Mouse (Mus musculus) liver, embryonic 12.5 days (tissue): ENCODE results near the gene Limch1. TPM values are rescaled to one million over a fixed set of nuclear protein-coding genes. Genes with fewer than 3 reads are reported as not detected.

ENCODE experiments used
- ATAC-seq: fragments of 200-750 bp; cut with Nextera tagmentation; 2 replicates; pipeline ENCODE4 v1.8.0; 2017; ENCODE audit warnings: moderate number of reproducible peaks, mild to moderate bottlenecking, moderate library complexity
- H3K27ac ChIP-seq: fragments of 300-500 bp; sonication (generic); 2 replicates; pipeline ENCODE4 v1.5.1; 2016; ENCODE audit warnings: mild to moderate bottlenecking
- H3K27me3 ChIP-seq: fragments of 300-500 bp; sonication (generic); replicated peaks from 2 replicates; pipeline ENCODE4 v1.6.1; 2016; ENCODE audit warnings: mild to moderate bottlenecking, moderate library complexity
- H3K36me3 ChIP-seq: fragments of 300-500 bp; sonication (generic); 2 replicates; pipeline ENCODE4 v1.6.1; 2016; ENCODE audit warnings: mild to moderate bottlenecking, moderate library complexity
- H3K4me1 ChIP-seq: fragments of 300-500 bp; sonication (generic); 2 replicates; pipeline ENCODE4 v1.6.1; 2016
- H3K4me2 ChIP-seq: fragments of 300-500 bp; sonication (generic); 2 replicates; pipeline ENCODE4 v1.6.1; 2016; ENCODE audit warnings: mild to moderate bottlenecking, moderate library complexity
- H3K4me3 ChIP-seq: fragments of 300-500 bp; sonication (generic); 2 replicates; pipeline ENCODE4 v1.5.1; 2016; ENCODE audit warnings: mild to moderate bottlenecking, moderate library complexity
- H3K9ac ChIP-seq: fragments of 300-500 bp; sonication (generic); 2 replicates; pipeline ENCODE4 v1.6.1; 2016; ENCODE audit warnings: mild to moderate bottlenecking, moderate library complexity
- H3K9me3 ChIP-seq: fragments of 300-500 bp; sonication (generic); replicated peaks from 2 replicates; pipeline ENCODE4 v1.6.1; 2016; ENCODE audit warnings: mild to moderate bottlenecking, moderate library complexity
- WGBS: fragments of 180-500 bp; shearing (Covaris S2); methylation state at CpG from one replicate; pipeline ENCODE4 v1.1.7; 2016; ENCODE audit not compliant: insufficient replicate concordance; 5-methylcytosine and 5-hydroxymethylcytosine counted together
- polyA plus RNA-seq: library from polyadenylated mRNA; unstranded; fragments of >200 nt; fragmentation: Nextera tagmentation; extraction: Ambion mirVana; gene quantifications from 2 replicates; pipeline ENCODE4 v1.2.1, GENCODE M21; 2016

The Limch1 gene
- polyA plus RNA-seq, 1 experiment from 2014 or later: 3.8 TPM

DNA sequence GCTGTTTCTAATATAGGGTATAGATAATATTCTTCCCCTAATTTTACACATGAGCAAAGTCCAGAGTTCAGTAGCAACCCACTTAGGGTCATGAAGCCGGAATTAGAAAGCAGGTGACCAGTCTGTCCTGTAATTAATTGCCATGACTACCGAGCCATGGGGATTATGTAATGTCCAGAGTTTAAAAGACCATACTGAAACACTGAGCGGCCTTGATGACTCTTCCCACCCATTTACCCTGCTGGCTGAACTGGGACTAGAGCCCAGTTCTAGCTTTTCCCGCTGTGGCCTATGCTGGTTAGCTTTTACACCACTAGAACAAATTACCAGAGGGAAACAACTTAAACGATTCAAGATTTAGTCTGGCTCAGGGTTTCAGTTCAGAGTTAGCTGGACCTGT lies 177.0 kb downstream of the Limch1 start:
- Histone ChIP-seq H3K27ac (no peak overlapping the region), H3K36me3 (no peaks in the 10 kb centered on the region), H3K4me1 (no peaks in the 10 kb centered on the region), H3K27me3 (no peaks in the 10 kb centered on the region), H3K9ac (no peak overlapping the region), H3K4me2 (no peak overlapping the region), H3K9me3 (no peaks in the 10 kb centered on the region), H3K4me3 (no peak overlapping the region)
- ATAC-seq: no peak
- 63% methylated on average over 5 of the region's 5 CpGs for WGBS

DNA sequence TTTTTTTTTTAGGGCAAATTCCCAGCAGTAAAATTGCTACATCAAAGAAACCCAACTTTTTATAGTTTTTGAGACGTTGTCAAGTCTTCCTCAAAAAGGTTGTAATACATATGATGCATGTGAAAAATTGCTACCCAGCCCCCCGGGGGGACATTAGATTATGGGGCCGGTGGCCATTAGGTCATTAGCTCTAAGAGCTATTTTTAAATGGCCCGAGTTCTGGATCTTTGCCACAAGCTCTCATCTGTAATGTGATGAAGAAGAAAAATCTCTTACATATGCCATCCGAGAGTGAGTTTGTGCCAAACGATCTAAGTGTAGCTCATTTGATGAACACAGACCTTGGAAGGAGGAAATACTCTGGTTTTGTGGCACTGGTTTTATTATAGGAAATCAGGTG lies 183.7 kb downstream of the Limch1 start:
- Histone ChIP-seq H3K27me3 (no peaks in the 10 kb centered on the region), H3K36me3 (no peaks in the 10 kb centered on the region), H3K9ac (no peak overlapping the region), H3K4me1 (no peaks in the 10 kb centered on the region), H3K4me3 (no peak overlapping the region), H3K4me2 (no peak overlapping the region), H3K9me3 (no peaks in the 10 kb centered on the region), H3K27ac (no peak overlapping the region)
- no peak for ATAC-seq
- 63% methylated on average over 6 of the region's 6 CpGs for WGBS

DNA sequence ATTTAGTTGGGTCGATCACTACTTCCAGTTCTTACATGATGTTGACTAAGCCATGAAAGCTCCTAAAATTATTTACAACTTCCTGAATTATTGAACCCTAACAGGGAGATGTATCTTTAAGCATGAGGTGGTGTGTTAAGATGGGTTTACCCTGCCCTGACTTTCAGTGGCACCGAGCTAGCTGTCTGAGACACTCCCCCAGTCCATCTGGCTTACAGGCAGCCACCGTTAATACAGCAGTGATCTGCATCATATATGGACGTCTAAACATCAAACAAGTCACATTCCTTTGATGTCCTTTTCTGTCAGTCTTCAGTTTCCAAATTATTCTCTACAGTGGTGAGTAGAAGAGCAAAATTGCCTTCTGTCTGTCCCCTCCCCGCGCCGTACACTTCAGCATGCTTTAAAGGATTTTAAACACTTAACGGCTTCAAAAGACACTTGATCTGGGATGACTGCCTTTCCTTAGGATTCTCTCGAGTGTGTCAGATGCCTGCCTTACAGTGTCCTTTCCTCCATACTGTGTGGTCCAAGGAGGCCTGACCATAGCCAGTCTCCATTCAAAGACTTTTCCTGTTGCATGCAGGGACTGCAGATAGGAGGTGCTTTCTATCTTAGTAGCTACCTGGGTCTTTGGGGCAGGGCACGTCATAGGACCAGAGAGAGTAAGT lies 187.6 kb downstream of the Limch1 start:
- no peaks in the 10 kb centered on the region for H3K4me1 ChIP-seq
- no peaks in the 10 kb centered on the region for H3K36me3 ChIP-seq
- H3K4me2 ChIP-seq: no peak overlapping the region
- no peak for ATAC-seq
- 64% methylated on average over 10 of the region's 10 CpGs for WGBS
- no peak overlapping the region for H3K4me3 ChIP-seq
- H3K9me3 ChIP-seq: no peaks in the 10 kb centered on the region
- H3K27me3 ChIP-seq: no peaks in the 10 kb centered on the region
- H3K27ac ChIP-seq: no peak overlapping the region
- H3K9ac ChIP-seq: no peak overlapping the region

DNA sequence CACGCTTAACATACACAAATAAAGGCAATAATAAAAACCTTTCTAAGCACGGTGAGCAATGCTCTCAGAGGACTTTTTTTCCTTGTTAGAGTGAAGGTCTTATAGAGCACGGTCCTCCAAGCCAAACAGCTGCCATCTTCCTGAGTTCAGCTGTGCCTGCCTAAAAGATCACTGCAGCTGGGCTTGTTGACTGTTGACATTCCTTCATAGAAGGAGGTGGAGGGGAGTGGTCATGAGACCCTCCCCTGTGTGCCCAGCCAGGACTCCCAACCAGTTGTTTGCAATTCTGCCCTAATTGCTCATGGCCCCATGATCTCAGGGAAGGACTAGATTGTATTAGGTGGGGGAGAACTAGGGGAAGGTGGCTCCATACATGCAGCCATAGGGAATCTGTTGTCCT lies 189.0 kb downstream of the Limch1 start:
- 76% methylated on average over 3 of the region's 3 CpGs for WGBS
- ATAC-seq: no peak
- Histone ChIP-seq H3K9me3 (no peaks in the 10 kb centered on the region), H3K4me1 (no peaks in the 10 kb centered on the region), H3K27ac (no peak overlapping the region), H3K4me2 (no peak overlapping the region), H3K4me3 (no peak overlapping the region), H3K9ac (no peak overlapping the region), H3K36me3 (no peaks in the 10 kb centered on the region), H3K27me3 (no peaks in the 10 kb centered on the region)

DNA sequence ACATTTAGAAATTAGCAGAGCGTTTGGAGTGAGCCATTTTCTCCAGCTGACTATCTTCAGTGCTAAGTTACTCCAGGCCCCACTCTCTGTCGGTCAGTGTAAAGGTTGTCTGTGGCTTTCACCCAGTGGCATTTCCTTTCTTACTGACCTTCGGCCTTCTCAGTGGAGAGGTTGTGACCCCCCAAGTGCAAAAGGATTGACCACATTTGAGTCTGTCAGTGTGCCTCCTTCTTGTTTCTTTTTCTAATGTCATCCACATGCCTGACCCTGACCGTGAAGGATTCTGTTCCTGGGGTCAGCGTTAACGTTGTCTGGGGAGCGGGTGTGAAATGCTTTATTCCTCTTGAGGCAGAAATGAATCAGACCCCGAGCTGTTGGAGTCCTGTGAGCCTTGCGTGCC lies 191.7 kb downstream of the Limch1 start:
- H3K4me3 ChIP-seq: no peak overlapping the region
- ATAC-seq: no peak
- H3K27ac ChIP-seq: no peak overlapping the region
- no peaks in the 10 kb centered on the region for H3K9me3 ChIP-seq
- no peaks in the 10 kb centered on the region for H3K27me3 ChIP-seq
- no peak overlapping the region for H3K4me2 ChIP-seq
- no peaks in the 10 kb centered on the region for H3K36me3 ChIP-seq
- WGBS: 58% methylated on average over 9 of the region's 9 CpGs
- no peak overlapping the region for H3K9ac ChIP-seq
- H3K4me1 ChIP-seq: no peaks in the 10 kb centered on the region

GRCm38 (mm10) chr5:66941710-66942450 lies 196.3 kb downstream of the Limch1 start:
- no peak overlapping the region for H3K27ac ChIP-seq
- no peaks in the 10 kb centered on the region for H3K4me1 ChIP-seq
- no peak overlapping the region for H3K4me3 ChIP-seq
- no peak overlapping the region for H3K4me2 ChIP-seq
- ATAC-seq: no peak
- no peaks in the 10 kb centered on the region for H3K36me3 ChIP-seq
- H3K27me3 ChIP-seq: no peaks in the 10 kb centered on the region
- 43% methylated on average over 8 of the region's 8 CpGs for WGBS
- H3K9me3 ChIP-seq: no peaks in the 10 kb centered on the region
- H3K9ac ChIP-seq: no peak overlapping the region

- H3K4me3 ChIP-seq: no peak overlapping the region
- WGBS: 55% methylated on average over 2 of the region's 2 CpGs
- no peak for ATAC-seq
These were observed 197.3 kb downstream of the Limch1 start for GRCm38 (mm10) chr5:66942922-66943321.

DNA sequence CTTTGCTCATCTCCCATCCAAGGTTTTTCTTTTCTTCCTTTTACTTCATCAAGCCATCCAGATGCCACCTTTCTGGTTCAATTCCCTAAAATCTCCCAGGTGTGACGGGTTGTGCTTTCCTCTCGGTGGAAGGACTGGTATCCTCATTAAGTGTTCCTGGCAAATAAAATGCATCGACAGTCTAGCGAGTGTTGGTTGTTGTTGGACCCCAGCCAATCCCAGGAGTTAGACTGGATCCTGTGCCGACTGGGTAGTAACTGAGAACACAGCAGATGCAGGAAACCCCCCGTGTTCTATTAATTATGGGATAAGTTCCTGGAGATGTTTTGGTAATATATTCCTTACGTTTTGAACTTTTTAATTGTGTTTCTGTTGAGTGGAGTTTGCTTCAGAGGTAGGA lies 197.9 kb downstream of the Limch1 start:
- no peak for ATAC-seq
- no peaks in the 10 kb centered on the region for H3K4me1 ChIP-seq
- H3K4me2 ChIP-seq: no peak overlapping the region
- WGBS: 67% methylated on average over 7 of the region's 7 CpGs
- H3K36me3 ChIP-seq: no peaks in the 10 kb centered on the region
- H3K4me3 ChIP-seq: no peak overlapping the region
- no peaks in the 10 kb centered on the region for H3K27me3 ChIP-seq
- H3K9me3 ChIP-seq: no peaks in the 10 kb centered on the region
- H3K9ac ChIP-seq: no peak overlapping the region
- H3K27ac ChIP-seq: no peak overlapping the region

More at GRCm38 (mm10) chr5:66942922-66943321, 197.3 kb downstream of the Limch1 start:
- no peaks in the 10 kb centered on the region for H3K4me1 ChIP-seq
- no peaks in the 10 kb centered on the region for H3K27me3 ChIP-seq
- no peaks in the 10 kb centered on the region for H3K36me3 ChIP-seq
- no peak overlapping the region for H3K4me2 ChIP-seq
- H3K9ac ChIP-seq: no peak overlapping the region
- no peak overlapping the region for H3K27ac ChIP-seq
- H3K9me3 ChIP-seq: no peaks in the 10 kb centered on the region

GRCm38 (mm10) chr5:66947958-66948357 lies 202.3 kb downstream of the Limch1 start:
- no peak for ATAC-seq
- H3K27me3 ChIP-seq: no peaks in the 10 kb centered on the region
- no peaks in the 10 kb centered on the region for H3K4me1 ChIP-seq
- H3K36me3 ChIP-seq: no peaks in the 10 kb centered on the region
- H3K4me3 ChIP-seq: no peak overlapping the region
- WGBS: 67% methylated on average over 6 of the region's 6 CpGs
- no peaks in the 10 kb centered on the region for H3K9me3 ChIP-seq
- no peak overlapping the region for H3K9ac ChIP-seq
- no peak overlapping the region for H3K4me2 ChIP-seq
- H3K27ac ChIP-seq: no peak overlapping the region

- no peaks in the 10 kb centered on the region for H3K36me3 ChIP-seq
- no peak for ATAC-seq
- H3K9ac ChIP-seq: no peak overlapping the region
- WGBS: 70% methylated on average over 8 of the region's 8 CpGs
- H3K27ac ChIP-seq: no peak overlapping the region
- no peaks in the 10 kb centered on the region for H3K9me3 ChIP-seq
- no peaks in the 10 kb centered on the region for H3K27me3 ChIP-seq
- no peaks in the 10 kb centered on the region for H3K4me1 ChIP-seq
- no peak overlapping the region for H3K4me3 ChIP-seq
- H3K4me2 ChIP-seq: no peak overlapping the region
These were observed 203.6 kb downstream of the Limch1 start for GRCm38 (mm10) chr5:66949098-66949692.

GRCm38 (mm10) chr5:66953375-66953774 lies 207.7 kb downstream of the Limch1 start:
- Histone ChIP-seq H3K4me1 (no peaks in the 10 kb centered on the region), H3K36me3 (no peaks in the 10 kb centered on the region), H3K4me2 (no peak overlapping the region), H3K9ac (no peak overlapping the region), H3K4me3 (no peak overlapping the region), H3K9me3 (no peaks in the 10 kb centered on the region), H3K27me3 (no peaks in the 10 kb centered on the region), H3K27ac (no peak overlapping the region)
- 56% methylated on average over 3 of the region's 3 CpGs for WGBS
- ATAC-seq: no peak

GRCm38 (mm10) chr5:66953971-66954644 lies 208.5 kb downstream of the Limch1 start:
- Histone ChIP-seq H3K4me2 (no peak overlapping the region), H3K27me3 (no peaks in the 10 kb centered on the region), H3K4me1 (no peaks in the 10 kb centered on the region), H3K9me3 (no peaks in the 10 kb centered on the region), H3K36me3 (no peaks in the 10 kb centered on the region), H3K9ac (no peak overlapping the region), H3K27ac (no peak overlapping the region), H3K4me3 (no peak overlapping the region)
- no peak for ATAC-seq
- WGBS: 60% methylated on average over 7 of the region's 7 CpGs
